In genomic region chr12:63490405-63490804, GRCm38 (mm10) we compare ENCODE assay signal across 11 mouse cellular contexts.
"Had no signal": no experiment of that assay in that cellular context is flagged by ENCODE, and none has a peak within 500 bp of the region (broad histone marks: within the 10 kb centered on the region; RNA-seq: fewer than 3 reads in every experiment).

No protein-coding gene starts in this region.

- ATAC-seq: lung, postnatal 0 days; midbrain, embryonic 13.5 days had no signal

- DNase-seq: kidney, postnatal 14 days; lung, adult 2 months; lung, postnatal 36 days; thymus, adult 18-20 months; thymus, postnatal 14 days had no signal

- H3K4me2 ChIP-seq: kidney, embryonic 15.5 days; liver, embryonic 11.5 days; liver, embryonic 15.5 days; midbrain, embryonic 13.5 days had no signal

- H3K27ac ChIP-seq: kidney, embryonic 15.5 days; limb, embryonic 10.5 days; liver, embryonic 15.5 days; midbrain, embryonic 13.5 days had no signal

- H3K27me3 ChIP-seq: kidney, embryonic 15.5 days; liver, embryonic 15.5 days; midbrain, embryonic 13.5 days had no signal

- H3K36me3 ChIP-seq: kidney, embryonic 15.5 days; limb, embryonic 10.5 days; liver, embryonic 15.5 days; midbrain, embryonic 13.5 days had no signal

- H3K4me3 ChIP-seq: kidney, embryonic 15.5 days; limb, embryonic 10.5 days; liver, embryonic 15.5 days; midbrain, embryonic 13.5 days had no signal

- H3K4me1 ChIP-seq: kidney, embryonic 15.5 days; limb, embryonic 10.5 days; liver, embryonic 15.5 days; midbrain, embryonic 13.5 days had no signal

- H3K9ac ChIP-seq: kidney, embryonic 15.5 days; liver, embryonic 15.5 days; midbrain, embryonic 13.5 days had no signal

- H3K9me3 ChIP-seq: kidney, embryonic 15.5 days; limb, embryonic 10.5 days; liver, embryonic 15.5 days; midbrain, embryonic 13.5 days had no signal
